Mouse (Mus musculus) monocyte, adult 5-6 weeks (primary cell): ENCODE results near the gene Pcbp3. TPM values are rescaled to one million over a fixed set of nuclear protein-coding genes. Genes with fewer than 3 reads are reported as not detected.
"Not testable (repeated sequence)": the region's sequence is repeated elsewhere in the genome, so short reads cannot be mapped to it uniquely, and the experiment has no call there.

Experiments
- ATAC-seq: fragments of 153-309, 156-312 bp; replicated peaks from 2 replicates; pipeline ENCODE4 v1.8.0; 2017; ENCODE audit warnings: mild to moderate bottlenecking; ENCODE audit not compliant: low TSS enrichment, insufficient number of reproducible peaks, severe bottlenecking, poor library complexity, low FRiP score
- total RNA-seq: library from RNA; stranded (forward); fragments of 200-1000, 200-491, 200-594 nt; gene quantifications from 3 replicates; pipeline ENCODE4 v1.2.3, GENCODE M21; 2017

Gene Pcbp3
- total RNA-seq, 1 experiment from 2014 or later, result 2.6 TPM

DNA sequence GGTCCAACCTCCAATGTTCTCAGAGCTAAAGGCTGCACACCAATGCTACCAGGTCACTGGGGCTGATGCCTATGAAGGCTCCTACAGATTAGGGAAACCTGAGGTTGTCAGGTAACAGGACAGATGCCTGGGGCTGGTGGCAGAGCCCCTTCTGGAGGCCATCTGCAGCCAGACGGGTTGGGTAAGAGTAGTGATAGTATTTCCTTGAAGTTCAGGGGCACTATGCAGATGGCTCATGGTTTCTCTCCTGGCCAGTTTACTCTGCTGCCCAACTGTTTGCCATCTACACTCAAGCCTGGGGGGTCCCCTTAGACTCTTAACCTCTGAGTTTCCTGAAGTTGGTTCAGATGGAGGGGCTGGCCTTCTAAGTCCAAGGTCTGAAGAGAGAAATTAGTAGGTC is 195.5 kb downstream of the Pcbp3 start:
- ATAC-seq, result no peak

DNA sequence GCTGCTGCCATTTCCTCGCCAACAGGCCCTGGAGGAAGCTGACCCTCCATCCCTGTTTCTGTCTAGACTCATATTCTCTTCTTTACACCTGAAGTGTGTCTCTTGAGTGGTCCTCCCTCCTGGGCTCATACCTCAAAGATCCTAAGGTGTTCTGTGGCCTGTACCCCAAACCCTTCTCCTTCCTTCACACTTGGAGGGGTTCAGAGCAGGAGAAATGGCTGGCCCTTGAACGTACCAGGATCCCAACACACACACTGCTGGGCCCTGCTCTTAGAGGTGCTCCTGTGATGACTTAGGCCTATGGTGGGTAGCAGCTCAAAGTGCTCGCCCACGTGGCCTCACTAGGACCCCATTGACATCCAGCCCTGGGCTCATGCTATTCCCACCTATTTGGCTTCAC is 196.8 kb downstream of the Pcbp3 start:
- no peak for ATAC-seq

DNA sequence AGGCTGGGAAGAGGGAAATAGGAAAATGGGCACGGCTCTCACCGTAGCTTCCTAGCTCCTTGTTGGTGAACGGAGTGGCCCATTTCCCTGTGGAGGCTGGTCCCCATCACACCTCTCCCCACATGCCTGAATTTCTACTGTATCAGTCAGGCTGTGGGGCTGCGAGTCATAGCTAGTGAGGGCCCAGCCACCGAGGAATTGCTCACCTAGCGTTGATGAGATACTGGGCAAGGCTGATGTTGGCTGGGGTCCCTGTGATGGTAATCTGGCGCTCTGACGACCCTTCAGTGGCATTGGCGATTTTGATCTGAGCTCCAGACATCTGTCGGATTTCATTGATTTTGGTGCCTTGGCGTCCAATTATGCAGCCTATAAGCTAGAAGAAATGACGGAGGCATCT is 198.7 kb downstream of the Pcbp3 start:
- no peak for ATAC-seq

DNA sequence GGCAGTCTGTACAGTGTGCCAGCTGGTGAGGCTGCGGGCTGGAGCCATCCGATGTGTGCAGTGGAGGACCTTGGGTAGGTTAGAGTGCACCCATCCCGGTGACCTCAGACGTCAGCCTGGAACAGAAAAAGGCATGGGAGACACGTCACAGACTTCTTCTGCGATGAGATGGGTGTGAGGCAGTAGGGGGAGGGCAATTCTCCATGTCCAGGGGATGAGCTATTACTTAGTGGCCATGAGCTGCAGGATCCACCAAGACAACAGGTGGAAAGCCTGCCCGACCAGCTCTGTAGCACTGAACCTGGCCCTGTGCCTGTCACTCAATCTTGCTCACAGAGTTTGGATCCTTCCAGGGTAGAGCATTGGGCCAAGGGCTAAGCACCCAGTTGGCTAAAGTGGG is 199.3 kb downstream of the Pcbp3 start:
- no peak for ATAC-seq

DNA sequence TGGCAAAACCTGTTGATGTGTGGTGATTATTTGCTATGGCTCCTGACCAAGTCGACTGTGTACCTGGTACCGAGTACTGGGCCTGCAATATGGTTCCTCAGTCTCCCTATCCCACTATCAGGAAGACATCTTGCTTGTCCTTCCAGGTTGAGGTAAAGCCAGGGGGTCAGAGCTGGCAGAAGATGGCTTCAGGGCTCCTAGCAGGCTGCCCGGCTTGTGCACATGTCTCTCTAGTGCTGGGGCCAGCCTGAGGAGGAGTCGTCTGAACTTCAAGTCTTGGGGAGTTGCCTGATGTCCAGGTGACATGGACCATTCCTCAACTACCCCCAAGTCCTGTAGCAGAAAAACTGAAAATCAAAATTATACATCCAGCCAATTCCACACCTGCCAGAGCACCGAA is 201.8 kb downstream of the Pcbp3 start:
- ATAC-seq, result no peak

DNA sequence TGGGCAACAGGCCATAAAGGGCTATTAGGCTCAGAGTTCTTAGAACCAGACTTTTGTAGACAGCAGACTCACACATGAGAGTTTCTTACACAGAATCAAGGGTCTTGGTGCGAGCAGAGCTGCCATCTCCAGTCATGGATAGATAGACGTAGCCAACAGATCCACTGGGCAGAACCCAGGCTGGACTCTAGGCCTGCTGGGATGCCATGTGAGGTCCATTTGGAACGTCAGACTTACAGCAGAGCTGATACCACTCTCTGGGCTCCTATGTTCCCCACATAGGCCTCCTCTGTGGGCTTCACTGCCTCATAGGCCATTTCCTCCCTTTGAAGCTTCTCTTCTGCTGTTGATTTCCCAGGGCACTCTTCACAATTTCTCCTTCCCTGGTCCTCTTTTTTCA is 208.0 kb downstream of the Pcbp3 start:
- no peak for ATAC-seq

DNA sequence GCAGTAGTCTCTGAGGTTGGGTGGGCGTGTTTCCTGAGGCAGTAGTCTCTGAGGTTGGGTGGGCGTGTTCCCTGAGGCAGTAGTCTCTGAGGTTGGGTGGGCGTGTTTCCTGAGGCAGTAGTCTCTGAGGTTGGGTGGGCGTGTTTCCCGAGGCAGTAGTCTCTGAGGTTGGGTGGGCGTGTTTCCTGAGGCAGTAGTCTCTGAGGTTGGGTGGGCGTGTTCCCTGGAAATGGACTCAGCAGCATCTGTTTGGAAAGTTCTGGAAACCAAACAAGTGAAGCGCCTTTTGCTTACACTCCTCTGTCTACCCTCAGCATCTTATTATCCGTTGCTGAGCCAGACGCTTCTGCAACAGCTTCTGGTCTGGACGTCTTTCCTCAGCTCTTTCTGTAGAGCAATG is 217.4 kb downstream of the Pcbp3 start:
- ATAC-seq, result not testable (repeated sequence)

DNA sequence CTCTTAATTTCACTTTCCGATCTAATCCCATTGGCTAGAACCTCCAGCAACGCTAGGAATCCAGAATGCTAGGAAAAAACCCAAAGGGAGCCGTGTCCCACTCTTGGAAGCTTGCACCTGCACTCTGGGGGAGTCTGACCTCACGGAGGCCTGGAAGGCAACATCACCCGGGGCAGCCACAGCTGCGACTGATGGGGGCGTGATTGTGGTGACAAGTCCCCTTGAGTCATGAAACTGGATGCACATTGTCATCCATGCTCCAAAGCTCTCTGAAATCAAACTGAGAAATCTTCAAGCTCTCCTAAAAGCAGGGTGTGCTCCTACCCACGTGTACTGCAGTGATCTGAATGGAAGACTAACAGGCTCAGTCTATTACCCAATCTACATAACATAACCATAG is 224.9 kb downstream of the Pcbp3 start:
- no peak for ATAC-seq

DNA sequence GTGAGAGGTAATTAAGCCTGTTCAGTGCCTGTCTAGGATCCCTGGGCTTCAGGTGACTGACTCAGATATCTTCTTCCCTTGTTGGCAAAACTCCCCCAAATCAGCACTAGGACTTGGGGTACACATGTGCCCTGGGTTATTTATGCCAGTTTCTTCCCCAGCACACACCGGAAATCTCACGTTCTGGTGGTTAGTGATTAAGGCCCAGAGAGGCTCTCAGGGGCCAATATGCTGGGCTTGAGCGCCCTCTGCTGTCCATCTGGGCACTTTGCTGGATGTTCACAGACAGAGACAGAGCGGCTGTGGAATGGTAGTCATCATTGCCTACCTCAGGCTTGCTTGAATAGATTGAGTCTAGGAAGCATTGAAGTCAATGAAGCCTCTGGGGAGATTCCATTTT is 226.7 kb downstream of the Pcbp3 start:
- no peak for ATAC-seq

DNA sequence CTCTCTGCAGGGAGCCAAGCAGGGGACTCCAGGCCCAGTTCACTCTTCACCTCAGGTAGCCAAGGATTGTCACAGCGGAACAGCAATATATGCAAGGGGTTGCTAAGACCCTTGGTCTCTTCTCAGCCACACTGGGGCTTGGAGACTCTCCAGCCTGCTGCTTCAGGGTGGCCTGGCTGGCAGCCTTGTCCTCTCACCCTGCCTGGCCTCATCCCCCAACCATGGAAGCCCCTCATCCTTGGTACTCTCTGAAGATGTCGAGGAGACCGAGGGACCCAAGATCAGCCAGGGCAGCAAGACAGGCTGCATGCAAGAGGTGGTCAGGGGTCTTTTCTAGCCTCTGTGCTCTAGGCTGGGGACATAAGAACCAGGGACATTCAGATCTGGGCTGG is 228.0 kb downstream of the Pcbp3 start:
- ATAC-seq, result no peak

DNA sequence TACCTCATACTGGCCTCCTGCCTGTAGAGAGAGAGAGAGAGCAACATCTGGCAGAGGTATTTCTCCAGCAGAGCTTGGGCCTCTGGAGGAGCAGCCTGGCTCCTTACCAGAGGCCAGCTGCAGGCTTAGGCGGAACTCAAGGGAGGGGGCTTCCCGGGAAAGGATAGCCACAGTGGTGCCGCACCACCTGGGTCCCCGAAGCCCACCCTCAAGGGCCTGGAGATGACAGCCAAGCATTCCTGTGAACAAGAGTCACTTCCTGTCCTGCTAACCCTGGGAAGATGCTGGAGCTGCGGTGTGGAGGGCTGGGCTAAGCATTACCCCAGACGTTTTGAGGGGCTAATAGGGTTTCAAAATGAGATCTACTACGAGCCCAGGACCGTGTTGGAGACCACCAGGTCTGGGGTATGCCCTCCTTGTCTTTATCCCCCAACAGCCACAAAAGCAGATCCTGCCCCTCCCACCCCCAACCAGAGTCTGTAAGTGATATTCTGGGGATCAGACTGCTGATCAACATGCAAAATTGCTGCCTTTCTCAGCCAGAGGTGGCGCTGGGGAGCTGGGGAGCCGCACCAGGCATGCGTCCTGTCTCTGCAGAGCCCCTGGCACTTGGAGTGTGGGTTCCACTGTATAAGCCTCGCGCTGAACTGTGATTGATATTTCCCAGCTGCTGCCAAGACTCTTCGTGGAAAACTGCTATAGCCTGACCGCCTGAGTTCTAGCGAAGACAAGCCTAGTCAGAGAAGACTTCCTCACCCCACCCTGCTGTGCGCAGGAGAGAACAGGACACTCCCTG is 228.6 kb downstream of the Pcbp3 start:
- ATAC-seq, result no peak

DNA sequence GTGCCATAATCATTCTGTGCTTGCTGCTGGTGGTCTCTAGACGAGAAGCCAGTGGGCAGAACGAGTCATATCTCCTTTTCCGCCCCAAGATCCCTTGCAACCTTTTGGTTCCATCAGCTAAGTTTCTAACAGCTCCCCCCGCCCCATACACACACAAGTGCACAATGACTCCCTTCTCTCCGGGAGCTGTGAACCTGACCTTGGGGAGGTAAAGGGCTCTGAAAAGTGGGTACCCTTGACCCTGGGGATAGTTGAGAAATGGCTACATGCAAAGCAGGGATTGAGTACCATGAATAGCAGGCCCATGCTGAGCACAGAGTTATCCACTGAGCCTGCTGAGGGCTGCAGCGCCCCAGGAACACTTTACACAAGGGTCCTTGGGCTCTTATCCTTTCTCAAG is 229.3 kb downstream of the Pcbp3 start:
- no peak for ATAC-seq

DNA sequence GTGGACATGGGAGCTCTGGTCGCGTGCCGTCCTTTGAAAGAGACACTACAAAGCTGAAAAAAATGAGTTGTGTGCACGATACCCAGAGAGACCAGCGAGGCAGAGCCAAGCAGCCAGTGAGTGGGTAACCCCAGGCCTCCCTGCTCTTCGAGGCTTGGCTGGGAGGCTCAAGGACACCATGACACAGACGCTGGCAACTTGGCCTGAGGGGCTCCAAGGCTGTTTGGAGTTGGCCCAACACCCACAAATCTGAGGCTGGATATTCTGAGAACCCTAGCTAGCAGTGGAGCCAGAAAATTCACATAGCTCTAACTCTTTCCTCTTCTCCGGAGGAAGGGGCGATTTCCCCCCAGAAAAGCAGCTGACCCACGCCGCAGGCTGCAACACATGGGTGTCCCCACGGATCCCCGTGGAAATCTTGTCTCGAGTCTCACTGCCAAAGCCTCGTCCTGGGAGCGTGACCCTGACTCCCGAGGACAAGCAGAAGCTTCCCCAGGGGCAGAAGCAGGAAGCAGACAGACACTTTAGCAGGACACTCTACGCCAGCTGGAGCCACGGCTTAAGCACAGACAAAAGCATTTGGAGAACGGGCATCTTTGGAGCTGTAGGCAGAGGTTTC is 230.0 kb downstream of the Pcbp3 start:
- ATAC-seq, result no peak

DNA sequence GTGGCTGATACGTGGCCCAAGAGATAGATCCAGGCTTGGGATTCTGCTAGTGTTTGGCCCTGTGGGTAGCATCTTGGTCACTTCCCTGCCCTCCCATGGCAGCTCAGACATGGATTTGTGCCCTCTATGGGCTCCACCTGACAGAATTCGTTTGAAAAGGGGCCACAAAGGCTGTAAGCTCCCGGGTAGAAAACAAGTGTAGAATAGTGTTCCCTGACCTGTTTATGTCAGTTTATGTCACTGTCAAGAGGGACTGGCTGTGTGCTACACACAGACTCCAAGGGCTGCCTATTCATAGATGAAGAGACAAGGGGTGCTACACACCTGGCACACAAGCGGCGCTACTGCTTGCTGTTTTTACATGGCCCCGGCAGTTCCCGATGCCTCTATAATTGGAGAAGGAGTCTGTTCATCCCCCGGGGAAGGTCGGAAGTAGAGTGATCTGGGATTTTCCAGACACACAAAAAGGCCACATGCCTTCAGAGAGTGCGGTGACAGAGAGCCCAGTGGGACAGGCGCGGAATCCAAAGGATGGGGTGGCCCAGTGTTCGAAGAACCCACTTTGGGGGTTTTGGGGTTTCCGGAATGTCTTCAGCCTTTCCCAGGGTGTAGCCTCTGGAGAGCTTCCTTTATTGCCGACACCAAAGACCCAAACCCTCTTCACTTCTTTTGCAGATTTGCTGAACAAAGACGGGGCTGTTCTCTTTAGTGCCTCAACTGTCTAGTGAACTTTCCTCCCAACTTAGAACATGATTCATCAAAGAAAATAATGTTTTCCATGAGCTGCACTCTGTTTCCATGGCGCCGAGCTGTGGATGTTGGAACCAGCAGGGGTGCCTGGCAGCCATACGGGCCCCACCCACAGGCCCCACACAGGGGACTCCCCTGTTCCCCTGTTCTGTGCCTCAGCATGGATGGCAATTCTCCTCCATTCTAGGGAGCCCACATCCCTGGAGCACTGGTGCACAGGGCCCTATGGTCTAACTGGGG is 231.8 kb downstream of the Pcbp3 start:
- no peak for ATAC-seq

DNA sequence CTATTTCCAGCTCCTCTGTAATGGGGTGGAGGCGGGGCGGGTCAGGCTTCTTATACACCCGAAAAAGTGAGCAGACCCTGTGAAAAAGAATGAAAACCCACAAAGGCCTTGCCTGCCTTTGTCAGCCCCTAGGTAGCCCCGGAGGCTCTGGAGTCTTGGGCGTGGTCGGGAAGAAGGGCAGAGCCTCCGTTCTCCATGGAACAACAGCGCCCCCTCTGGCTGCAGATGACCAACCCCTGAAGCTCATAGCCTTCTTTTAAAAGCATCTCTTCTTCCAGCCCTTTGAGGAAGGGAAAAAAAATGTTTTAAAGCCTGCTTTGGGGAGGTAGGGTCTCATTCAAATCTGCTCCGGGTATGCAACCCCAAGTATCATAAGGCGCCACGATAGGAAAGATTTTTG is 233.3 kb downstream of the Pcbp3 start:
- no peak for ATAC-seq

DNA sequence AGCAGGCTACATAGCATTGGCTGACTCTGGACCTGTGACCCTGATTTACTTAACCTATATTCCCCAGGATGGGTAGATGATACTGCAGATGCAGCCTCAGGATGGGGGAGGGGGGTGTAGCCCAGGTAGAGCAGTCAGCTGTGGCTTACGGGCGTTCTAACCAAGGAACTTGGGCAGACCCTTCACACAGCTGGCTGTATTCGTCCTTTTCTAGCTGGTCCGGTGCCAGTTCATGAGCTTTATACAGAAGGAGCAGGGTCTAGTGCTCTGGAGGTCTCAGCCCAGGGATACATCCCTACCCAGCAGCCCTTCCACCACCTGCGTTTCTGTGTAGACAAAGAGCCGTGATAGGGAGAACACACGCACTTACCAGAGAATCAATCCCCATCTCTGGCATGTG is 234.4 kb downstream of the Pcbp3 start:
- ATAC-seq, result no peak

DNA sequence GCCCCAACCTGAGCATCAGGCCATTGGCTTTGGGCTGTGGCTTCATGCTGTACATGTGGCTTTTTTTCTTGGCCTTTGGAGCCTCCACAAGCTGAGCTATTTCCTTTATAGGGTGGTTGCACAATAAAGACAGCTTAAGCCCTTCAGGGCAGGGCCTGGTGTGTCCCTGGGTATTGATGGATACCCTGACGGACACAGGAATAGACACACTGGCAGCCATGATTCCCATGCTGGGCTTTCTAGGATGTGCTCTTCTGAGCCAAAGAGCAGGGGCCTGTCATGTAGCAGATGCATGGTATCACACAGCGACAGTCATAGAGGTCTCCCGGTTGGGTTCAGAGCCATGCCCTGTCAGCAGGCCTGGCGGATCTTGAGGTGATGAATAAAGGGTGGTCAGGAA is 234.8 kb downstream of the Pcbp3 start:
- no peak for ATAC-seq

DNA sequence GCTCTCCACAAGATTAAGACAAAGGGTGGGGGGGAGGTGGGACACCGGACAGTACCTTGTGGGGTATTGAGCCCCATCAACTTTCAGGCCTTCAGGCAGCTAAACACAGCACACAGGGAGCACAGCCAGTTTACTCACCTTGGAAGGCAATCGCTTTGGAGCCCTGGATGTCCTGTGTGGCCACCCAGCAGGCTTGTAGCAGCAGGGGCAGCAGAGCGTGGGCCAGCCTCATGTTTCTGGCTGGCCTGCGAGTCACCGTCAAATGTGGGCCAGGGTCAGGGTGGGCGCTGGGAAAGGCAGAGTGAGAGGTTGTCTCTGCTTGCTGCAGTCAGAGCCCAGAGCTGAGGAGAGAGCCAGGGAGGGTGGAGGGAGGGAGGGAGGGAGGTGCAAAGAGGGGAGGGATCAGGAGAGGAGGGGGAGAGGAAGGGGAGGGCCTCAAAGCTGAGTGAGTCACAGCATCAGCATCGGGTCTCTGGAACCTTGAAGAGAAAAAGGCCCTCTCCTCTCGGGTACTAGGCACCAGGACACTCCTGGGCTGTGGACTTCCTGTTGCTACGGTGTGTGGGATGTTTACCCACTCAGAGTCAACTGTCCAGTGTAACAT is 235.9 kb downstream of the Pcbp3 start, which contains the start of gene Col6a1:
Col6a1 (minus strand) TSS at position 487 of the 604 bp plus-strand sequence.
- no peak for ATAC-seq

DNA sequence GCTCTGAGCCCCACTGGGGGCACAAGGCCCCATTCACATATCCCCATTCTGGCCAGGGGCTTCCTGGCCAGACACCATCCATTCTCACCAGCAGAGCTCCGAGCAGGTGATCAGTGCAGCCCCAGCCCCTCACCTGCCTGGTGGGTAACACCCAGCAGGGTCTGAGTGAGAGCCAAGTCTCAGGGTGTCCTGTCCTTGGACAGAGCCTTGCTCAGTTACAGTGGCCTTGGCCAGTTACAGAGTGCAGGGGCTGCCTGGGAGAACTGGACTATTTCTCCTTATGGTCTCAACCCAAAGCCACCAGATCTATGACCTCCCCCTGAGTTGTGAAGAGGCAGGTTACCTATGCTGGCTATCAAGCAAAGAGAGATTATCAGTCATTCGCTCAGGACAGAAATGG is 236.6 kb downstream of the Pcbp3 start:
- ATAC-seq, result no peak
